ENCODE assay signal across 23 mouse cellular contexts in the genomic region with DNA sequence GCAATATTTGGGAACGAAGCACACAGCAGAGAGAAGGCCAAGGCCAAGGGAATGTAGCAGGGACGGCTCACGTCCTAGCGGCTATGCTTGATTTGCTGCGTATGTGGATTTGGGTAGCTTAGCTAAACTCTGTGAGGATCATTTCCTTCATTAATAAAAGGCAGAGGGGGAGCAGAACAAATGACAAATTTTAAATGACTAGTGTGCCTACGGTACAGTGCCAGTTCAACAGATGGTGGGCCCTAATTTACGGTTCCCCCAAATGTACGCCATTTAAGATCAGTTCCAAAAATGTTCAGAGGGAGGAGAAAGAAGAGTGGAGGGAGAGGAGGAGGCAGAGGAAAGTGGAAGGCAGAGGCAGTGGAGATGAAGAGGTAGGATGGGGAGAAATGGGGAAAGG.
A peak's percentile ranks its signal among the peaks of the same experiment; 100 is the strongest.
DNase-seq lines count a peak whose midpoint lies in the region; ATAC-seq and TF ChIP-seq lines count a peak whose summit lies in the region.
"Had no signal": no experiment of that assay in that cellular context is flagged by ENCODE, and none has a peak within 500 bp of the region (broad histone marks: within the 10 kb centered on the region; RNA-seq: fewer than 3 reads in every experiment).

No protein-coding gene starts in this region.

- no peak overlapping the region for H3K4me2 ChIP-seq in forebrain, embryonic 16.5 days (ENCODE audit: low read length)
- no peak overlapping the region for H3K4me2 ChIP-seq in forebrain, postnatal 0 days (ENCODE audit: low read depth)
- H3K4me2 ChIP-seq in intestine, embryonic 15.5 days (replicated peaks) = no peak overlapping the region
- H3K4me2 ChIP-seq: embryonic facial prominence, embryonic 13.5 days; forebrain, embryonic 13.5 days; heart, embryonic 11.5 days; hindbrain, embryonic 12.5 days; hindbrain, embryonic 15.5 days had no signal

- 52% methylated on average over 8 of the region's 8 CpGs for WGBS in forebrain, embryonic 16.5 days
- 63% methylated on average over 8 of the region's 8 CpGs for WGBS in forebrain, postnatal 0 days
- 89% methylated on average over 8 of the region's 8 CpGs for WGBS in intestine, embryonic 15.5 days

- H3K9ac ChIP-seq in forebrain, embryonic 16.5 days (replicated peaks; ENCODE audit: low read depth, low read length) = no peak overlapping the region
- no peak overlapping the region for H3K9ac ChIP-seq in forebrain, postnatal 0 days
- H3K9ac ChIP-seq in intestine, embryonic 15.5 days = no peak overlapping the region
- H3K9ac ChIP-seq: embryonic facial prominence, embryonic 13.5 days; forebrain, embryonic 13.5 days; hindbrain, embryonic 12.5 days; hindbrain, embryonic 15.5 days had no signal

- no peaks in the 10 kb centered on the region for H3K27me3 ChIP-seq in forebrain, embryonic 16.5 days (replicated peaks; ENCODE audit: control insufficient read depth, insufficient read depth, low read length)
- no peaks in the 10 kb centered on the region for H3K27me3 ChIP-seq in forebrain, postnatal 0 days (ENCODE audit: insufficient read depth, low read length)
- H3K27me3 ChIP-seq in intestine, embryonic 15.5 days (replicated peaks) = no peaks in the 10 kb centered on the region
- H3K27me3 ChIP-seq: embryonic facial prominence, embryonic 13.5 days; forebrain, embryonic 13.5 days; hindbrain, embryonic 12.5 days; hindbrain, embryonic 15.5 days had no signal

- TF ChIP-seq CTCF in forebrain, postnatal 0 days (IDR thresholded peaks at IDR 0.05; ENCODE audit: low read depth) = no peak
- TF ChIP-seq CTCF in brain, embryonic 14.5 days (IDR thresholded peaks at IDR 0.05; ENCODE audit: borderline replicate concordance, extremely low read depth, insufficient read depth, insufficient read length) = no peak

- no peaks in the 10 kb centered on the region for H3K9me3 ChIP-seq in forebrain, embryonic 16.5 days (ENCODE audit: control insufficient read depth, low read length)
- H3K9me3 ChIP-seq in forebrain, postnatal 0 days (ENCODE audit: low read length) = no peaks in the 10 kb centered on the region
- no peaks in the 10 kb centered on the region for H3K9me3 ChIP-seq in intestine, embryonic 15.5 days
- H3K9me3 ChIP-seq: embryonic facial prominence, embryonic 10.5 days; embryonic facial prominence, embryonic 13.5 days; forebrain, embryonic 13.5 days; hindbrain, embryonic 12.5 days; hindbrain, embryonic 15.5 days had no signal

- no peaks in the 10 kb centered on the region; the same call in 1 of the 2 replicates for H3K4me1 ChIP-seq in forebrain, embryonic 16.5 days (replicated peaks; ENCODE audit: control insufficient read depth, insufficient read depth, low read length)
- 0 out of 2 replicates have a peak, but pooled peaks cover 3% of the 10 kb centered on the region for H3K4me1 ChIP-seq in forebrain, postnatal 0 days (ENCODE audit: insufficient read depth)
- H3K4me1 ChIP-seq in intestine, embryonic 15.5 days (replicated peaks) = no peaks in the 10 kb centered on the region
- H3K4me1 ChIP-seq: forebrain, embryonic 13.5 days; hindbrain, embryonic 12.5 days had no signal

- H3K4me3 ChIP-seq in forebrain, embryonic 16.5 days (replicated peaks; ENCODE audit: low read length) = no peak overlapping the region
- H3K4me3 ChIP-seq in forebrain, postnatal 0 days (ENCODE audit: low read depth, low read length) = no peak overlapping the region
- H3K4me3 ChIP-seq in intestine, embryonic 15.5 days (replicated peaks) = no peak overlapping the region
- H3K4me3 ChIP-seq: embryonic facial prominence, embryonic 10.5 days; embryonic facial prominence, embryonic 13.5 days; erythroblast, embryonic 14.5 days; forebrain, embryonic 13.5 days; hindbrain, embryonic 12.5 days; hindbrain, embryonic 15.5 days had no signal

- DNase-seq in forebrain, postnatal 0 days = no peak
- peak; percentile 67 for DNase-seq in brain, embryonic 14.5 days (ENCODE audit: low read depth)
- peak; percentile 40 to 74 for DNase-seq in layer of hippocampus, adult 8-10 months (ENCODE audit: low spot score in 2 of 2)
- peak; percentile 10 to 22 for DNase-seq in layer of hippocampus, postnatal 25 days (ENCODE audit: extremely low spot score in 1 of 2, low spot score in 1 of 2)
- DNase-seq in thymus, adult 18-20 months = no peak
- DNase-seq in cerebellum, adult 8-10 months = no peak
- DNase-seq: adrenal gland, adult 2 months; adrenal gland, postnatal 14 days; B cell, adult 2 months; cerebellum, adult 2 months; cerebellum, postnatal 36 days; embryo, embryonic 11 days; gastrocnemius, postnatal 14 days; heart, adult 11 months had no signal

- no peaks in the 10 kb centered on the region for H3K36me3 ChIP-seq in forebrain, embryonic 16.5 days (ENCODE audit: control insufficient read depth, insufficient read depth)
- H3K36me3 ChIP-seq in forebrain, postnatal 0 days (ENCODE audit: insufficient read depth) = no peaks in the 10 kb centered on the region
- no peaks in the 10 kb centered on the region for H3K36me3 ChIP-seq in intestine, embryonic 15.5 days
- H3K36me3 ChIP-seq: embryonic facial prominence, embryonic 10.5 days; embryonic facial prominence, embryonic 13.5 days; hindbrain, embryonic 12.5 days; hindbrain, embryonic 15.5 days had no signal

- no peak for TF ChIP-seq POLR2A in brain, embryonic 14.5 days (IDR thresholded peaks at IDR 0.05; ENCODE audit: borderline replicate concordance, extremely low read depth, insufficient read depth, insufficient read length, poor library complexity, severe bottlenecking)

- ATAC-seq in forebrain, embryonic 16.5 days = peak; percentile 52
- ATAC-seq in forebrain, postnatal 0 days = no peak
- ATAC-seq in intestine, embryonic 15.5 days = no peak
- ATAC-seq: forebrain, embryonic 13.5 days had no signal

- H3K27ac ChIP-seq in forebrain, embryonic 16.5 days (ENCODE audit: low read length) = no peak overlapping the region
- no peak overlapping the region for H3K27ac ChIP-seq in forebrain, postnatal 0 days (ENCODE audit: low read depth, low read length)
- H3K27ac ChIP-seq in intestine, embryonic 15.5 days = no peak overlapping the region
- H3K27ac ChIP-seq: embryonic facial prominence, embryonic 10.5 days; embryonic facial prominence, embryonic 13.5 days; forebrain, embryonic 13.5 days; hindbrain, embryonic 12.5 days; hindbrain, embryonic 15.5 days had no signal

Comparison
In these comparisons a context has a peak if more than half of its experiments do, and no peak if none do; other contexts are left out.
1. DNase-seq: peak in brain, embryonic 14.5 days (single experiment), layer of hippocampus, adult 8-10 months (2 of 2) and layer of hippocampus, postnatal 25 days (2 of 2); none in forebrain, postnatal 0 days (single experiment), thymus, adult 18-20 months (0 of 2) and cerebellum, adult 8-10 months (single experiment).